ENCODE assay signal across 1 mouse cellular context in the genomic region with DNA sequence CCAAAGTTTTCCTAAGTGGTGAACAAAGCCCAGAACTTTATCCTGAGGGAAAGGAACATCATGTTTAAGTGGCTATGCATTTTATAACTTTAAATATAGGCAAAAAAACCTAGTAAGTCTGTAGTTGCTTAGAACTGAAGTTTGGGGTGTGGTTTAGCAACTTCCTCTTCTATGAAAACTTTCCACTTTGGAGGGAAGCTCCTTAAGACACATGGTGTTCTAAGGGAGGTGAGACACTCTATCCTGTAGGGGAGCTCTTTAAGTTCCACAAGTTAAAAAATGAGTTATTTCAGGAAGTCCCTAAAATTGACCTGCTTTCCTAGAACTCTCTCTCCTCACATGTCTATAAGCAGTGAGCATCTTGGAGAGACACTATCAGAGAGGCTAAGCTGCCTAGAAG.
TF ChIP-seq lines count a peak whose summit lies in the region.

No protein-coding gene starts in this region.

TF ChIP-seq in MEL, 35 proteins besides CTCF, POLR2A, EP300 and RAD21 (continued from another document):
- no peak for TF ChIP-seq TCF12 (IDR thresholded peaks at IDR 0.05; ENCODE audit: low read depth, low read length)
- no peak for TF ChIP-seq MAFK (IDR thresholded peaks at IDR 0.05; ENCODE audit: borderline replicate concordance, low read depth, low read length)
- TF ChIP-seq E2F4 (IDR thresholded peaks at IDR 0.05; ENCODE audit: borderline replicate concordance, low read depth, low read length), result no peak
